Mouse (Mus musculus): ENCODE measurements around the gene Sox9.

DNA sequence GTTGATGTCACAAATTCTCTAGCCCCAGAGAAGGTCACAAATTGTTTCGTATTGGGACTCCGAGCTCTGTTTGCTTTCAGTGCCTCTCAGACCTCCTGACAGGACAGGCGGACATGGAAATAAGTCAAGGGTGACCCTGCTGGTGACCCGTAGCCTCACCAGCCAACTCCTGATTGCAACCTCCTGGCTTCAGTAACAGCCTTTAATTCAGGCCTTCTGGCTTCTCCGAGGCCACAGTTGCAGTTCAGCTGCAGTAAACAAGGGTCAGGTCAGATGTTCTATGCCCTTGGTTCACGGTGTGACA, 45.0 kb downstream of the Sox9 start:
- TF ChIP-seq CTCF (IDR thresholded peaks at IDR 0.05; ENCODE audit: insufficient read depth, low read depth, low read length): no peak
- TF ChIP-seq POLR2A (IDR thresholded peaks at IDR 0.05; ENCODE audit: insufficient read depth, low read depth, low read length): no peak
